Mouse (Mus musculus): ENCODE data around the gene Mtg2.

Mtg2 gene

DNA sequence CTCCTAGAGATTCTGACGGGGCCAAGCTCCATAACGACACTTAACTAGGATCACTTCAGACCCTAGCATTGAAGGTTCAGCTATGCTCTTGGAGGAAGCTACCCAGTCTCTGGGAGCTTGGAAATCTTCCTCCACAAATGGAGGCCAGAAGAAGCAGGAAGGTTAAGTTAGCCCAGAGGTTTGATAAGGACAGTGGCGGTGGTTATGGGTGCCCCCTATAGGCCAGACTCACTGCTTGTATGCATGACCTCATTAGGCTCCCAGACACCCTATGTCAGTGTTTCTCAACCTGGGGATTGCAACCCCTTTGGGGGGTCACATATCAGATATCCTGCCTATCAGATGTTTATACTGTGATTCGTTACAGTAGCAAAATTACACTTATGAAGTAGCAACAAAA, 36.7 kb downstream of the Mtg2 start:
- no peak for DNase-seq

DNA sequence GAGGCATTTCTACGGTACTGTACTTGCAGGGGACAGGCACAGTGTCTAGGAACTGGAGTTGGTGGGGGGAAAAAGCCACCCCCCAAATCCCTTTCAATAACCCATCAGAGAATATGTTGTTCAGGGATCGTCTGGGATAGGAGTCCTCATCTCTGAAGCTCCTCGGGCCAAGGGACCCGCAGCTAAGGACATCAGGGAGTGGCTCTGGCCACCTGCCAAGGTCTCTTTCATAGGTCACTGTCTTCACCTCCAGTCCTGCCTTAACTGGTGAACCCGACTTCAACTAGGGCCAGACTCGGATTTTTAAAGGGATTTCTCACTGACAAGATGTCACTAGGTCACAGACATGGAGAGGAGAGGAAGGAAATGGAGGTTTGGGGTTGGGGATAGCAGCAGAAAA, 37.9 kb downstream of the Mtg2 start:
- DNase-seq = no peak

GRCm38 (mm10) chr2:180113909-180114890, 43.8 kb downstream of the Mtg2 start:
- DNase-seq = peak; percentile 46

- DNase-seq = peak; percentile 53
Observed at GRCm38 (mm10) chr2:180115279-180115678, 44.9 kb downstream of the Mtg2 start.

DNA sequence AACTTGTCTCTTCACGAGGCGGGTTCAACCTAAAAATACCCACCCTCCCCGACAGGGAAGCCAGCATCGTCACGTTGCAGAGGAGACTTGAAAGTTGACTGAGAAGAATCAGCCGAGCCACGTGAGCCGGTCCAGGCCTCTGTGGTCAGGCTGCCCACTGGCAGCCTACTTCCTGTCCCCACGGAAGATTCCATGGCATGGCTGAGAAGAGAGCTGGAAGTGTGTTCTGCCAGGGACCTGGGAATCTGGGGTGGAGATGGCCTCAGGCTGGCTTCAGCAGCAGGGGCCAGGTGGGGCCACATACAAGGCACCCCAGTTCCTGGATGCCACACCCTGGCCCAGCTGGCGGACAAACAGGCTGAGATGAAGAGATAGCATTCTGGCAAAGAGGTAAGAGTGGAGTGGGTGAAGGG, 45.7 kb downstream of the Mtg2 start:
- no peak for DNase-seq

GRCm38 (mm10) chr2:180116741-180117484, 46.5 kb downstream of the Mtg2 start:
- peak; percentile 32 for DNase-seq

DNA sequence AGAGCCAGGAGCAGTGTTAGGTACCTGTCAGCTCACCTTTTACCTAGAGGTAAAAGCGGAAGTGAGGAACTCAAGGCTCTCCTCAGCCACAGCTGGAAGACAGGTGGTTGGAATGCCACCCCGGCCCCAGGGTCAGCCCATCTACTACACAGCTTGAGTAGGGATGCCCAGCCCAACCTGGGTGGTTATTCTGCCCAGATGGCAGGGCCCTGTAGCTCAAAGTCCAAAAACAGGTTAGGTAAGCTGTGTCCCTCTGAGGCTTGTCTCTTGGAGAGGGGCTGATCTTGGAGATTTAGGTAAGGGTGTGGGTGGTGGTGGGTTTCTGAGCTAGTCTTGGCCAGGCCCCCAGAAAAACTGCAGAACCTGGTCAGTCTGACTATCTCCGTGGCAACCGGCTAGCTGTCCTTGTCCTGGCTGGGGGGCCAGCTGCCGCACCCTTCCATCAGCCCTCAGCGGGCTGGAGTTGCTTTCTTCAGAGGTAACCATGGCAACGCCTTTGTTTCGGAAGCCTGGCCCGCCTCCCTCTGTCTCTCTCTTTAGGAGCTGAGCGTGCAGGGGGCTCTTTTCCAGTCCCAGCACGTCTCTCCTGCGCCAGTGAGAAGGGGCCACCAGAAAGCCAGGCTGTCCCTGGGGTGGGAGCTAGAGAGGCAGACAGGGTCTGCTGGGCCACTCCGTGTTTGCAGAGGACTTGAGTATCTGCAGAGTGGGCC, 47.3 kb downstream of the Mtg2 start:
- peak; percentile 27 for DNase-seq

- DNase-seq = peak; percentile 100
Observed at GRCm38 (mm10) chr2:180118661-180119438, 48.5 kb downstream of the Mtg2 start, which contains the start of gene Osbpl2. TSS of gene Osbpl2 (plus strand) at chr2:180119306.

- no peak for DNase-seq
Observed at GRCm38 (mm10) chr2:180119439-180120291, 49.3 kb downstream of the Mtg2 start.

- DNase-seq = no peak
Observed at GRCm38 (mm10) chr2:180120292-180120761, 49.9 kb downstream of the Mtg2 start.

DNA sequence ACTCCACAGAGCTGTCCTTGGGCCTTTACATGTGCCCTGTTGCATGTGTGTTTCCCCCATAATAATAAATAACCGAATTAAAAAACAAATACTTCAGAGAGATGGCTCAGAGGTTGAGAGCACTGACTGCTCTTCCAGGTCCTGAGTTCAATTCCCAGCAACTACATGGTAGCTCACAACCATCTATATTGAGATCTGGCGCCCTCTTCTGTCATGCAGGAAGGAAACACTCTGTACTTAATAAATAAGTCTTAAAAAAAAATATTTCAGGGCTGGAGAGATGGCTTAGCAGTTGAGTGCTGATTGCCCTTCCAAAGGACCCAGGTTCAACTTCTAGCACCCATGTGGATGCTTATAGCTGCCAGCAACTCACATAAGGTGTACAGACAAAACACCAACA, 53.8 kb downstream of the Mtg2 start:
- DNase-seq = no peak

DNA sequence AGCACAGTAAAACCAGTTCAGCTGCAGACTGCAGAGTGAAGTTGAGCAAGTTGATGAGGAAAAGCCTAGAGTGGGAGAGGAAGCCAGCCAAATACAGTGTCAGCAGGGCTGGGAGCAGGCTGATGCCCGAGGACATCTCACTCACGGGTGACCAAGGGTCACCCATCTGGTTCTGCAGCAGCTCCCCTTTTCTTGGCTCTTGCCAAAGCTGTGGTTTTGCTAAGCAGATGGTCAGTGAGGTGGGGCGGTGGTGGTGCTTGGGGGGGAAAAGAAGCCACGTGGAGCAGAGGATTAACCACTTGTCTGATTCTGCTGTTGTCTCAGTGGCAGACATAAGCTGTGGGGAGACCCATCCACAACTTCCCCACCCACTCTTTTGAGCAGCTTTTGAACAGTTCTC, 55.8 kb downstream of the Mtg2 start:
- DNase-seq = peak; percentile 23

- no peak for DNase-seq
Observed at GRCm38 (mm10) chr2:180127675-180128074, 57.3 kb downstream of the Mtg2 start.

- no peak for DNase-seq
Observed at GRCm38 (mm10) chr2:180133231-180133630, 62.8 kb downstream of the Mtg2 start.

GRCm38 (mm10) chr2:180133911-180134310, 63.5 kb downstream of the Mtg2 start:
- no peak for DNase-seq

- DNase-seq = no peak
Observed at GRCm38 (mm10) chr2:180135414-180135813, 65.0 kb downstream of the Mtg2 start.
